Mouse (Mus musculus) liver, embryonic 14.5 days (tissue): ENCODE measurements at regions not wholly inside any gene's neighbourhood (a gene's known extent, or its start where the extent isn't known, plus 50 kb on each side); places are given as distances from the start of the nearest gene placed in this dataset.

Experiments used
- ATAC-seq: fragments of 200-750 bp; cut with Nextera tagmentation; 2 replicates; pipeline ENCODE4 v1.8.0; 2017; ENCODE audit warnings: moderate number of reproducible peaks, mild to moderate bottlenecking, moderate library complexity; ENCODE audit not compliant: insufficient read depth
- DNase-seq, 3 experiments: peaks; one replicate each; pipeline ENCODE4 v3.0.0-alpha.2; 2012 to 2013; ENCODE audit warnings: low read depth in 3 of 3, low spot score in 3 of 3
- H3K27ac ChIP-seq: fragments of 300-500 bp; sonication (generic); 2 replicates; pipeline ENCODE4 v1.5.1; 2014; ENCODE audit warnings: moderate library complexity, mild to moderate bottlenecking, control low read depth, inconsistent platforms
- H3K27me3 ChIP-seq: fragments of 300-500 bp; sonication (generic); 2 replicates; pipeline ENCODE4 v1.6.1; 2014; ENCODE audit warnings: mild to moderate bottlenecking, low read length, moderate library complexity; ENCODE audit not compliant: control insufficient read depth, insufficient read depth
- H3K36me3 ChIP-seq: fragments of 300-500 bp; sonication (generic); replicated peaks from 2 replicates; pipeline ENCODE4 v1.6.1; 2014; ENCODE audit warnings: low read depth; ENCODE audit not compliant: control insufficient read depth, insufficient read depth
- H3K4me1 ChIP-seq, 2 experiments: fragments of 200-500 bp in 1 of 2; fragments of 300-500 bp in 1 of 2; sonication (generic) in 1 of 2; replicated peaks; 2 replicates each; pipeline ENCODE4 v1.6.1; 2012 to 2014; ENCODE audit warnings: antibody characterized with exemption in 1 of 2, inconsistent platforms in 1 of 2, low read length in 1 of 2; ENCODE audit not compliant: control insufficient read depth in 2 of 2, insufficient read depth in 2 of 2
- H3K4me2 ChIP-seq: fragments of 300-500 bp; sonication (generic); 2 replicates; pipeline ENCODE4 v1.6.1; 2014; ENCODE audit warnings: low read depth, mild to moderate bottlenecking, control low read depth, moderate library complexity
- H3K4me3 ChIP-seq, 2 experiments: fragments of 200-500 bp in 1 of 2; fragments of 300-500 bp in 1 of 2; sonication (generic) in 1 of 2; 2 replicates each; pipeline ENCODE4 v1.5.1; 2012 to 2014; ENCODE audit warnings: low read depth in 2 of 2, low read length in 2 of 2, mild to moderate bottlenecking in 2 of 2, control low read depth in 1 of 2, inconsistent platforms in 1 of 2, moderate library complexity in 1 of 2; ENCODE audit not compliant: insufficient read depth in 1 of 2
- H3K9ac ChIP-seq: fragments of 300-500 bp; sonication (generic); replicated peaks from 2 replicates; pipeline ENCODE4 v1.6.1; 2014; ENCODE audit warnings: mild to moderate bottlenecking, control low read depth, moderate library complexity
- H3K9me3 ChIP-seq: fragments of 300-500 bp; sonication (generic); 2 replicates; pipeline ENCODE4 v1.6.1; 2016; ENCODE audit warnings: low read length, mixed read lengths; ENCODE audit not compliant: control insufficient read depth
- CTCF ChIP-seq: IDR thresholded peaks from 2 replicates; pipeline ENCODE4 v1.5.1; 2016; ENCODE audit warnings: antibody characterized with exemption, low read depth, control low read depth
- EP300 ChIP-seq: IDR thresholded peaks from 2 replicates; pipeline ENCODE4 v1.6.1; 2016; ENCODE audit warnings: antibody characterized with exemption, low read depth
- WGBS: fragments of 180-500 bp; shearing (Covaris S2); extraction: QIAGEN DNeasy Blood & Tissue Kit; methylation state at CpG from one replicate; pipeline ENCODE4 v1.1.7; 2014; ENCODE audit not compliant: insufficient replicate concordance; 5-methylcytosine and 5-hydroxymethylcytosine counted together

DNA sequence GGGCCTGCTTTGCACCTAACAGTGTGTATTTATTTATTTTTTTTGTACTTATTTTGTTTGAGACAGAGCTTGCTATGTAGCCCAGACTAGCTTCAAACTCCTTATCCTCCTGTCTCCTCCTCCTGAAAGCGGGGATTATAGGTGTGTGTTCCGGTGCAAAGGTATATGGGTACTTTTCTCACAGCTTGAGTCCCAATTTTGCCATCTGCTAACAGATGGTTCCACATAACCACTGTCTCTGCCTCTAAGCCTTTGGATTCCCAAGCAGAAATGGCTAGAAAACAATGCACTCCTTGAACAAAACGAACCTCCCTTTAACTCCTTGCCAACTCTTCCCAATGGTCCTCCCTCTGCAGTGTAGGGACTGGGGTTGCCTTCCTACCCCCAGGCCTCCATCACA lies 95.5 kb downstream of the Matn1 start:
- ATAC-seq (no peak), DNase-seq (no peak)
- H3K4me2 ChIP-seq = no peak overlapping the region
- H3K27me3 ChIP-seq = no peaks in the 10 kb centered on the region
- no peak overlapping the region for H3K9ac ChIP-seq
- H3K36me3 ChIP-seq = no peaks in the 10 kb centered on the region
- no peak overlapping the region for H3K4me3 ChIP-seq
- no peak overlapping the region for H3K27ac ChIP-seq
- WGBS = 50% methylated on average over 3 of the region's 3 CpGs
- H3K4me1 ChIP-seq = 0 out of 4 replicates have a peak, but pooled peaks cover 0 to 2% of the 10 kb centered on the region in 2 experiments
- no peak for TF ChIP-seq CTCF
- TF ChIP-seq EP300 = no peak
- H3K9me3 ChIP-seq = no peaks in the 10 kb centered on the region

DNA sequence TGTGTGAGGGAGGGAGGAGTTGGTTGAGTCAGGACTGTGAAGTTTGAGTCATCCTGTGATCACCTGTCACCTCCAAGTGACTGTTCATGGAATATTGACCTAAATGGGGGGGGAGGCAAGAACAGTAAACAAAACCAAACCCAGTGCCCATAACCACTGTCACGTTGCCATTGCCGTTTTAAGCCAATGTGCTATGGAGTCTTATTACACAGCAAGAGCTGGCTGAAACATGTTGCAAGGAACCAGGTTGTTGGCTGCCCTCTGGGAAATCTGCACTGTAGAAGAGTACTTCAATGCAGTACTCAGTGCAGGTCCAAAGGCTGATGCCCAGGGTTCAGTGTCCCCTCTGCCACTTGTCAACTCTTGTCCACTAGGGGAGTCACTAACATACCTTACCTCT lies 97.0 kb downstream of the Matn1 start:
- Histone ChIP-seq H3K9me3 (no peaks in the 10 kb centered on the region), H3K4me1 (0 out of 4 replicates have a peak, but pooled peaks cover 0 to 2% of the 10 kb centered on the region in 2 experiments), H3K9ac (no peak overlapping the region), H3K4me2 (no peak overlapping the region), H3K27me3 (no peaks in the 10 kb centered on the region), H3K27ac (no peak overlapping the region), H3K4me3 (no peak overlapping the region), H3K36me3 (no peaks in the 10 kb centered on the region)
- TF ChIP-seq EP300 (no peak), CTCF (no peak)
- DNase-seq (no peak), ATAC-seq (no peak)
- 56% methylated on average over 2 of the region's 2 CpGs for WGBS

DNA sequence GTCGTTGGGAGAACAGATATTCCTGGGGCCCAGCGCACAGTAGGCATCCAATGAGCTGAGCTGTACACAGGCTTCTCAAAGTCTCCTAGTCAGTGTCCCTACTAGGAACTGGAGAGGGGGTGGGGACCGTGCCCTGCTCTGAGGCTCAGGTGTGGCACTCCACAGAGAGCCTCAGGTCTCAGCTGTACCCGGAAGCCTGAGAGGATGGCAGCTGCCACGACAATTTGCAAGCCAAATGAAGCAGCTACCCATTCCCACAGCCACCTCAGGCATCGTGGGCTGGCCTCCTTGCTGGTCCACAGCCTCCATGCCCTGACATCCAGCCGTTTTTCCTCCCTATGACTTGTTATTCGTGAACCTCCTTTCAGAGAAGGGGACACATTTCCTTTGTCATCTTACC lies 101.9 kb downstream of the Matn1 start:
- H3K9me3 ChIP-seq = no peaks in the 10 kb centered on the region
- no peak overlapping the region for H3K9ac ChIP-seq
- 0 out of 4 replicates have a peak, but pooled peaks cover 0 to 2% of the 10 kb centered on the region in 2 experiments for H3K4me1 ChIP-seq
- H3K27ac ChIP-seq = no peak overlapping the region
- DNase-seq (no peak), ATAC-seq (no peak)
- WGBS = 31% methylated on average over 8 of the region's 8 CpGs
- TF ChIP-seq CTCF (no peak), EP300 (no peak)
- H3K27me3 ChIP-seq = no peaks in the 10 kb centered on the region
- no peak overlapping the region for H3K4me2 ChIP-seq
- H3K36me3 ChIP-seq = no peaks in the 10 kb centered on the region
- H3K4me3 ChIP-seq = no peak overlapping the region

DNA sequence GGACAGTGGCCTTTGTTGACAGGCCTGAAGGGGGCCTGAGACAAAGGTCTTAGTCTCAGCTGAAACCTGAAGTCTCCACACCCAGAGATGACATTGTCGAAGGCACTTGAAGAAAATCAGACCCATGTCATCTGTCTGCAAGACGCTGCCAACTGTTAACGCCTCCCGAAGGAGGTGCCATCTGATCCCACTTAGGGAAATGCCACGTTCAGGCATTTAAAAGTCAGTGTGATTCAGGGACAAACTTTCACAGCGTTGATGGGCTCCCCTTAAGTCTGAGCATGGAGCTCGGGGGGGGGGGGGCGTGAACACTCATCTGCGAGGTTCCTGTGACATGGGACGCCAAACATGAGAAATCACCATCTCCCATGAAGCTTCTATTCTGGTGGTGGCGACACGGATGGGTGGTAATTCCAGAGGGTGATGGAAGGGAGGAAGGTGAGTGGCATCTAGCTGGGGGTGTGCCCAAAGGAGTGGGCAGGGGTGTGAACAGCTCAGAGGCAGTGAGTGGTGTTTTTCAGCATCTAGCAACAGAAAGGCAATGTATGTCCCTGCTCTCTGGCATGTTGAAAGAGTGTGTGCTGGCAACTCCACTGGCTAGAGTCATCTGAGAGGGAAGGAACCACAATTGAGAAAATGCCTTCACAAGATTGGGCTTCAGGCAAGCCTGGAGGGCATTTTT lies 102.9 kb downstream of the Matn1 start:
- Histone ChIP-seq H3K4me2 (no peak overlapping the region), H3K27ac (no peak overlapping the region), H3K9ac (no peak overlapping the region), H3K4me1 (no peaks in the 10 kb centered on the region), H3K27me3 (no peaks in the 10 kb centered on the region), H3K36me3 (no peaks in the 10 kb centered on the region), H3K9me3 (no peaks in the 10 kb centered on the region), H3K4me3 (no peak overlapping the region)
- WGBS = 52% methylated on average over 12 of the region's 12 CpGs
- no peak for ATAC-seq
- TF ChIP-seq CTCF = no peak
- no peak for TF ChIP-seq EP300
- DNase-seq = no peak

DNA sequence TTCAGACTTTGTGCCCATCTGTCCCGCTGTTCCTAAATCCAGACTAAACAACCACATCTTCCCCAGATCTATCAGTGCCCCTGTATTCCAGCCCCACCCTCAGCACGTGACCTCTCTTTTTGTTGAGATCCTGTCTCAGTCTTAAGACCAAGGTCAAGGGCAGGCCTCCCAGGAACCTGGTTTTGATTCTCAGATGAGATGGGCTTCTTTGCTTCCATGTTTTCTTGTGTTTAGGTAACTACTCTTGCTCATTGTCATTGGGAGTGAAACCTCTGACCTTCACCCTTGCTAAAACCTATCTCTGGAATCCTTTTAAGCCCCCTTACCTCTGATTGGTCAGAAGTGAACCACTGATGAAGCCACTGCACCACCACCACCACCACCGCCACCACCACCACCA lies 112.1 kb downstream of the Matn1 start:
- no peaks in the 10 kb centered on the region for H3K27me3 ChIP-seq
- H3K9me3 ChIP-seq = no peaks in the 10 kb centered on the region
- no peak overlapping the region for H3K4me2 ChIP-seq
- TF ChIP-seq EP300 (no peak), CTCF (no peak)
- no peak for ATAC-seq
- 75% methylated on average over 3 of the region's 3 CpGs for WGBS
- H3K27ac ChIP-seq = no peak overlapping the region
- H3K4me3 ChIP-seq = no peak overlapping the region
- H3K9ac ChIP-seq = no peak overlapping the region
- H3K4me1 ChIP-seq = no peaks in the 10 kb centered on the region
- H3K36me3 ChIP-seq = no peaks in the 10 kb centered on the region
- no peak for DNase-seq
